Mouse (Mus musculus) layer of hippocampus, postnatal 10 days (tissue): ENCODE results near the gene Ndrg3. TPM values are rescaled to one million over a fixed set of nuclear protein-coding genes. Genes with fewer than 3 reads are reported as not detected.

ENCODE experiments used
- DNase-seq, 2 experiments: peaks; one replicate each; pipeline ENCODE4 v3.0.0; 2021; ENCODE audit warnings: low spot score in 2 of 2
- total RNA-seq, 2 experiments: library from RNA; stranded (reverse); gene quantifications; 2 replicates each; pipeline ENCODE4 v1.2.3; 2021

The Ndrg3 gene
- total RNA-seq, 2 experiments from 2014 or later = 360 to 416 TPM

DNA sequence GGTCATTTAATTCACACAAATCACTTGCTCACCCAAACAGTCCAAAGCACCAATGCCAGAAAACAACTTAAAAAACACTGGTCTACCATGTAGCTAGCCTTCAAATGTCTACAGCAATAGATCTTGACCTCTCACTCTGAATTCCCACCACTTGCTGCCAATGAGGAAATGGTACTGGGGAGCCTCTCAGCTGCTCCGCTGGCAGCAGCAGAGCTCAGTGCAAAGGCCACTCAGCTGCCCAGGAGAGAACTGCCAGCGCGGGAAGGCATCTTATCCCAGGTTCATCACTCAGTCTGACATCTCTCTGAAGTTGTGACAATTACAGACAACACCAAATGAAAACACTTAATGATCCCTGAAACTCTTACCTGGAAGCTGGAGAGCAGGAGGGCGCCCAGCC lies 10.5 kb upstream of the Ndrg3 start:
- DNase-seq = no peak

- no peak for DNase-seq
Measured at GRCm38 (mm10) chr2:156998263-156998662, 6.4 kb upstream of the Ndrg3 start.

DNA sequence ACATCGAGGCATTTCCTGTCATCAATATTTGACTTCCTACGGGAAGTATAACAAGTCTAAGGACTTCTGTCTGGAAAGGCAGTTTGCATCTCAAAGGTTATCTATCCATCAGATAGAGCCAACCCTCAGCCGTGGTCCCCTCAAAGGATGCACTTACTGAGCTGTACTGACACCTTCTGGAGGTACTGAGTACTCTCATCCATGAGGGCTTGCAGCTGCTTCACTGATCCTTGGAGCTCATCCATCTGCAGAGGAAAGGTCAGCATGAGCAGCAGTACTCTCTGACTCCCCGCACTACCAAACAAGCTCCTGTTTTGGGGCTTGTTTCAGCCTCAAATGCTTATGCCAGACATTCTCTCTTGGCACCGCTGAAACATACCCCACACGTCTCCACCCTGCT lies 4.7 kb upstream of the Ndrg3 start:
- peak; percentile 56 to 59 for DNase-seq

GRCm38 (mm10) chr2:156990727-156991431 lies 977 bp downstream of the Ndrg3 start:
- peak in 1 of 2 experiments; percentile 28 for DNase-seq

- DNase-seq = no peak
Measured at GRCm38 (mm10) chr2:156987316-156987715, 4.5 kb downstream of the Ndrg3 start.

DNA sequence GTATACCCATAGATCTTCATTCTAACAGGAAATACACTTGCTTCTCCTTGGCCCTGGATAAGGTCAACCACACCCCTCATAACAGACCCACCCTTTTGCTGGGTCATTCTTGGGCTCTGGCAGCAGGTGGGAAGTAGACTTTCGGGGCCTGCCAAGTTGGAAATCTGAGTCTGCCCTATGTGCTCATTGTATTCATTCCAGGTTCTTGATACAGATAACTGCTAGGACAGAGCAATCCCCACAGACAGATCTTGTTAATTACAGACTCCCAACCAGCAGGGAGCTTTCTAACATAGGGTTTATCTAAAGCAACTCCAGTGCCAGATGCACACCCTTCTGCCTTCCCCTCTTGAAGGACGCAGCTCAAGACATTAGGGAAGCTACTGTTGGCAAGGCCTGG lies 9.0 kb downstream of the Ndrg3 start:
- no peak for DNase-seq

DNA sequence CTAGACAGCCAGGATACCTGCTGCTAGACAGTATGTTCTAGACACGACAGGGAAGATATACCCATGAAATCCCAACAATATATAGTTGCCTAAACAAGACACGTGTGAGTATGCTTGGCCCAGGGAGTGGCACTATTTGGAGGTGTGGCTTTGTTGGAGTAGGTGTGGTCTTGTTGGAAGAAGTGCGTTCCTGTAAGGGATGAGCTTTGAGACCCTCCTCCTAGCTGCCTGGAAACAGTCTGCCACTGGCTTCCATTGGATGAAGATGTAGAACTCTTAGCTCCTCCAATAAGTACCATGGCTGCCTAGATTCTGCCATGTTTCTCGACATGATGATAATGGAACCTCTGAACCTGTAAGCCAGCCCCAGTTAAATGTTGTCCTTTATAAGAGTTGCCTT lies 10.6 kb downstream of the Ndrg3 start:
- no peak for DNase-seq

- no peak for DNase-seq
Measured at GRCm38 (mm10) chr2:156980059-156980458, 11.8 kb downstream of the Ndrg3 start.

GRCm38 (mm10) chr2:156976711-156977110 lies 15.1 kb downstream of the Ndrg3 start:
- DNase-seq = no peak

GRCm38 (mm10) chr2:156974967-156975366 lies 16.9 kb downstream of the Ndrg3 start:
- DNase-seq = no peak

- no peak for DNase-seq
Measured at GRCm38 (mm10) chr2:156973316-156974100, 18.3 kb downstream of the Ndrg3 start.

DNA sequence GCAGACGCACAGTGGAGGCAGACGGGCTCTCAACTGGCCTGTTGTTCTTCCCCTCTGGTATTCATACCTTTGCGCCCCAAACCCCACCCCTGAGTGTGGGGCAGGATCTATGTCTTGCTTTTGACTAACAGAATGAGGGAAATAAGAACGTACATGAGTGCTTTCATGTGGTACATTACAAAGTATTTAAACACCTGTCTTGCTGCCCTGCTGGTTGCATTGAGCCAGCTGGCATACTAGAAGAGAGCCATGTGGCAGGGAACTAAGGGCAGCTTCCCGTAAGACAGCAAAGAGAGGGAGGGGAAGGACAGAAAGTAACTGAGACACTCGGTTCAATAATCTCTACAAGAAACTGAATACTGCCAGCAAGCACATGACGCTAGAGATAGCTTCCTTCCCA lies 21.6 kb downstream of the Ndrg3 start:
- no peak for DNase-seq

GRCm38 (mm10) chr2:156968501-156968900 lies 23.4 kb downstream of the Ndrg3 start:
- DNase-seq = no peak

GRCm38 (mm10) chr2:156967388-156967787 lies 24.5 kb downstream of the Ndrg3 start:
- no peak for DNase-seq

- DNase-seq = no peak
Measured at GRCm38 (mm10) chr2:156963891-156964290, 28.0 kb downstream of the Ndrg3 start.

- no peak for DNase-seq
Measured at GRCm38 (mm10) chr2:156958496-156959252, 33.2 kb downstream of the Ndrg3 start.

- no peak for DNase-seq
Measured at GRCm38 (mm10) chr2:156957035-156957434, 34.8 kb downstream of the Ndrg3 start.

DNA sequence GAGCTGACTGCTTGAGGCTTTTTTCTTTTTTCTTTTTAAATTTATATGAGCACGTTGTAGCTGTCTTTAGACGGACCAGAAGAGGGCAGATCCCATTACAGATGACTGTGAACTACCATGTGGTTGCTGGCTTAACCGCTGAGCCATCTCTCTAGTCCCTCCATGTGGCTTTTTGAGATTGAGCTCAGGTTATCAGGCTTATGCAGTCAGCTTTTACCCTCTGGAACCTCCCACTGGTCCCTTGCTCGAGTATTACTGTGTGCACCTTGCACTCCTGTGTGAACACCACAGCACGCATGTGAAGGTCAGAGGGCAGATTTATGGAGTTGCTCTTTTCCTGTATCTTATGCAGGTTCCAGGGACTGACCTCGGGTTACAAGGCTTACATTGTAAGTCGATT lies 35.5 kb downstream of the Ndrg3 start:
- no peak for DNase-seq

- no peak for DNase-seq
Measured at GRCm38 (mm10) chr2:156954463-156954862, 37.4 kb downstream of the Ndrg3 start.

GRCm38 (mm10) chr2:156951301-156952094 lies 40.4 kb downstream of the Ndrg3 start:
- no peak for DNase-seq

GRCm38 (mm10) chr2:156950816-156951215 lies 41.0 kb downstream of the Ndrg3 start:
- no peak for DNase-seq
